Mouse (Mus musculus): ENCODE data around the gene Auts2. TPM values are rescaled to one million over a fixed set of nuclear protein-coding genes. Genes with fewer than 3 reads are reported as not detected.
A peak's percentile ranks its signal among the peaks of the same experiment; 100 is the strongest.

Gene Auts2
- polyA plus RNA-seq, 1 experiment from 2014 or later, result 14.7 TPM

- no peak for ATAC-seq
- H3K27me3 ChIP-seq (replicated peaks; ENCODE audit: control insufficient read depth, insufficient read depth, low read length), result no peaks in the 10 kb centered on the region
- 0 out of 2 replicates have a peak, but pooled peaks cover 5% of the 10 kb centered on the region for H3K4me1 ChIP-seq (ENCODE audit: control insufficient read depth, insufficient read depth, low read length)
- H3K36me3 ChIP-seq (ENCODE audit: control insufficient read depth, insufficient read depth, low read length), result no peaks in the 10 kb centered on the region
- H3K9ac ChIP-seq (ENCODE audit: low read depth, low read length), result no peak overlapping the region
- H3K9me3 ChIP-seq (ENCODE audit: control insufficient read depth, low read length), result no peaks in the 10 kb centered on the region
- no peak overlapping the region for H3K27ac ChIP-seq (ENCODE audit: low read length)
- H3K4me2 ChIP-seq (ENCODE audit: low read depth, low read length), result no peak overlapping the region
- 80% methylated on average over 12 of the region's 12 CpGs for WGBS
- no peak overlapping the region for H3K4me3 ChIP-seq (ENCODE audit: low read length)
These were observed 623.0 kb downstream of the Auts2 start for GRCm38 (mm10) chr5:131919983-131920777.

- 72% methylated on average over 12 of the region's 12 CpGs for WGBS
- ATAC-seq, result no peak
- Histone ChIP-seq H3K4me3 (ENCODE audit: low read length) (no peak overlapping the region), H3K4me1 (ENCODE audit: control insufficient read depth, insufficient read depth, low read length) (0 out of 2 replicates have a peak, but pooled peaks cover 1% of the 10 kb centered on the region), H3K27ac (ENCODE audit: low read length) (no peak overlapping the region), H3K9ac (ENCODE audit: low read depth, low read length) (no peak overlapping the region), H3K27me3 (replicated peaks; ENCODE audit: control insufficient read depth, insufficient read depth, low read length) (no peaks in the 10 kb centered on the region), H3K4me2 (ENCODE audit: low read depth, low read length) (no peak overlapping the region), H3K36me3 (ENCODE audit: control insufficient read depth, insufficient read depth, low read length) (no peaks in the 10 kb centered on the region), H3K9me3 (ENCODE audit: control insufficient read depth, low read length) (no peaks in the 10 kb centered on the region)
These were observed 626.2 kb downstream of the Auts2 start for GRCm38 (mm10) chr5:131916791-131917403.

- Histone ChIP-seq H3K4me2 (ENCODE audit: low read depth, low read length) (no peak overlapping the region), H3K4me3 (ENCODE audit: low read length) (no peak overlapping the region), H3K36me3 (ENCODE audit: control insufficient read depth, insufficient read depth, low read length) (no peaks in the 10 kb centered on the region), H3K4me1 (ENCODE audit: control insufficient read depth, insufficient read depth, low read length) (no peaks in the 10 kb centered on the region), H3K27me3 (replicated peaks; ENCODE audit: control insufficient read depth, insufficient read depth, low read length) (no peaks in the 10 kb centered on the region), H3K9me3 (ENCODE audit: control insufficient read depth, low read length) (no peaks in the 10 kb centered on the region), H3K9ac (ENCODE audit: low read depth, low read length) (no peak overlapping the region), H3K27ac (ENCODE audit: low read length) (0 out of 2 replicates have a peak overlapping the region, but pooled peaks have one; percentile 17)
- 77% methylated on average over 8 of the region's 8 CpGs for WGBS
- ATAC-seq, result no peak
These were observed 629.6 kb downstream of the Auts2 start for GRCm38 (mm10) chr5:131913562-131913961.

- Histone ChIP-seq H3K27ac (ENCODE audit: low read length) (peak overlapping the region; percentile 38; the same call in 1 of the 2 replicates), H3K9me3 (ENCODE audit: control insufficient read depth, low read length) (no peaks in the 10 kb centered on the region), H3K4me2 (ENCODE audit: low read depth, low read length) (no peak overlapping the region), H3K36me3 (ENCODE audit: control insufficient read depth, insufficient read depth, low read length) (no peaks in the 10 kb centered on the region), H3K4me3 (ENCODE audit: low read length) (no peak overlapping the region), H3K27me3 (replicated peaks; ENCODE audit: control insufficient read depth, insufficient read depth, low read length) (no peaks in the 10 kb centered on the region), H3K9ac (ENCODE audit: low read depth, low read length) (no peak overlapping the region), H3K4me1 (ENCODE audit: control insufficient read depth, insufficient read depth, low read length) (no peaks in the 10 kb centered on the region)
- peak; percentile 85 for ATAC-seq
- 60% methylated on average over 1 of the region's 1 CpGs for WGBS
These were observed 630.2 kb downstream of the Auts2 start for GRCm38 (mm10) chr5:131912983-131913382.

- Histone ChIP-seq H3K36me3 (ENCODE audit: control insufficient read depth, insufficient read depth, low read length) (no peaks in the 10 kb centered on the region), H3K9ac (ENCODE audit: low read depth, low read length) (no peak overlapping the region), H3K27ac (ENCODE audit: low read length) (no peak overlapping the region), H3K4me2 (ENCODE audit: low read depth, low read length) (no peak overlapping the region), H3K4me3 (ENCODE audit: low read length) (no peak overlapping the region), H3K9me3 (ENCODE audit: control insufficient read depth, low read length) (no peaks in the 10 kb centered on the region), H3K27me3 (replicated peaks; ENCODE audit: control insufficient read depth, insufficient read depth, low read length) (no peaks in the 10 kb centered on the region), H3K4me1 (ENCODE audit: control insufficient read depth, insufficient read depth, low read length) (0 out of 2 replicates have a peak, but pooled peaks cover 3% of the 10 kb centered on the region)
- WGBS, result 75% methylated on average over 3 of the region's 3 CpGs
- peak; percentile 91 for ATAC-seq
These were observed 636.8 kb downstream of the Auts2 start for GRCm38 (mm10) chr5:131906313-131906712.

- 45% methylated on average over 10 of the region's 10 CpGs for WGBS
- Histone ChIP-seq H3K27me3 (replicated peaks; ENCODE audit: control insufficient read depth, insufficient read depth, low read length) (no peaks in the 10 kb centered on the region), H3K4me3 (ENCODE audit: low read length) (no peak overlapping the region), H3K4me2 (ENCODE audit: low read depth, low read length) (no peak overlapping the region), H3K9me3 (ENCODE audit: control insufficient read depth, low read length) (no peaks in the 10 kb centered on the region), H3K27ac (ENCODE audit: low read length) (no peak overlapping the region), H3K36me3 (ENCODE audit: control insufficient read depth, insufficient read depth, low read length) (no peaks in the 10 kb centered on the region), H3K4me1 (ENCODE audit: control insufficient read depth, insufficient read depth, low read length) (0 out of 2 replicates have a peak, but pooled peaks cover 3% of the 10 kb centered on the region), H3K9ac (ENCODE audit: low read depth, low read length) (no peak overlapping the region)
- ATAC-seq, result no peak
These were observed 638.7 kb downstream of the Auts2 start for GRCm38 (mm10) chr5:131904478-131904877.

GRCm38 (mm10) chr5:131898048-131898638 lies 645.0 kb downstream of the Auts2 start:
- WGBS, result 38% methylated on average over 4 of the region's 4 CpGs

GRCm38 (mm10) chr5:131886636-131887035 lies 656.5 kb downstream of the Auts2 start:
- no peak overlapping the region for H3K27ac ChIP-seq (ENCODE audit: low read length)
- no peaks in the 10 kb centered on the region for H3K9me3 ChIP-seq (ENCODE audit: control insufficient read depth, low read length)
- no peaks in the 10 kb centered on the region for H3K27me3 ChIP-seq (replicated peaks; ENCODE audit: control insufficient read depth, insufficient read depth, low read length)
- H3K4me1 ChIP-seq (ENCODE audit: control insufficient read depth, insufficient read depth, low read length), result no peaks in the 10 kb centered on the region
- no peaks in the 10 kb centered on the region for H3K36me3 ChIP-seq (ENCODE audit: control insufficient read depth, insufficient read depth, low read length)
- no peak overlapping the region for H3K4me2 ChIP-seq (ENCODE audit: low read depth, low read length)
- no peak for ATAC-seq
- no peak overlapping the region for H3K4me3 ChIP-seq (ENCODE audit: low read length)
- H3K9ac ChIP-seq (ENCODE audit: low read depth, low read length), result no peak overlapping the region
- WGBS, result 93% methylated on average over 3 of the region's 3 CpGs

More at GRCm38 (mm10) chr5:131898048-131898638, 645.0 kb downstream of the Auts2 start:
- H3K27ac ChIP-seq (ENCODE audit: low read length), result peak overlapping the region; percentile 65
- no peaks in the 10 kb centered on the region for H3K9me3 ChIP-seq (ENCODE audit: control insufficient read depth, low read length)
- H3K27me3 ChIP-seq (replicated peaks; ENCODE audit: control insufficient read depth, insufficient read depth, low read length), result no peaks in the 10 kb centered on the region
- no peak overlapping the region for H3K4me3 ChIP-seq (ENCODE audit: low read length)
- no peaks in the 10 kb centered on the region for H3K36me3 ChIP-seq (ENCODE audit: control insufficient read depth, insufficient read depth, low read length)
- H3K4me1 ChIP-seq (ENCODE audit: control insufficient read depth, insufficient read depth, low read length), result peaks cover 17% of the 10 kb centered on the region
- peak; percentile 96 for ATAC-seq
- no peak overlapping the region for H3K4me2 ChIP-seq (ENCODE audit: low read depth, low read length)
- no peak overlapping the region for H3K9ac ChIP-seq (ENCODE audit: low read depth, low read length)

GRCm38 (mm10) chr5:131876569-131876968 lies 666.6 kb downstream of the Auts2 start:
- Histone ChIP-seq H3K36me3 (ENCODE audit: control insufficient read depth, insufficient read depth, low read length) (no peaks in the 10 kb centered on the region), H3K4me2 (ENCODE audit: low read depth, low read length) (no peak overlapping the region), H3K4me3 (ENCODE audit: low read length) (no peak overlapping the region), H3K4me1 (ENCODE audit: control insufficient read depth, insufficient read depth, low read length) (no peaks in the 10 kb centered on the region), H3K9me3 (ENCODE audit: control insufficient read depth, low read length) (no peaks in the 10 kb centered on the region), H3K9ac (ENCODE audit: low read depth, low read length) (no peak overlapping the region), H3K27me3 (replicated peaks; ENCODE audit: control insufficient read depth, insufficient read depth, low read length) (no peaks in the 10 kb centered on the region), H3K27ac (ENCODE audit: low read length) (no peak overlapping the region)
- no peak for ATAC-seq
